Mouse (Mus musculus): ENCODE data around the gene Rbfox1.
A peak's percentile ranks its signal among the peaks of the same experiment; 100 is the strongest.

Gene Rbfox1

DNA sequence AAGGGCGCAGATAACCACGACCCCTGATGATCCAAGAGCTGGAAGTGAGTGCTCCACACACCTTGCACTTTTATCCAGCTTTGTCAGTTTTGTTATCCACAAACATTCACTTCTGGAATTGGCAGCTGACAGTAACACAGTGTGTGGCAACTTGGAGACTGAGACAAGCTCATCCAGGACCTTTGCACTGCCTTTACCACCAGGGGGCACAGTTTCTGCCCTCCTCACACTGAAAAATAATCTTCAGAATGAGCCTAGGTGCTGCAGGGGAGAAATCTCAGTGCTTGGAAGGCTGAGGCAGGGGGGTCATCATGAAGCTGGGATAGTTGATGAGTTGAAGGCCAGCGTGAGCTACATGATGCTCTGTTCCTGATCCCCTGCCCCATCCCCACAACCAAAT, 570.2 kb downstream of the Rbfox1 start:
- DNase-seq (ENCODE audit: low read depth, low spot score), result no peak

DNA sequence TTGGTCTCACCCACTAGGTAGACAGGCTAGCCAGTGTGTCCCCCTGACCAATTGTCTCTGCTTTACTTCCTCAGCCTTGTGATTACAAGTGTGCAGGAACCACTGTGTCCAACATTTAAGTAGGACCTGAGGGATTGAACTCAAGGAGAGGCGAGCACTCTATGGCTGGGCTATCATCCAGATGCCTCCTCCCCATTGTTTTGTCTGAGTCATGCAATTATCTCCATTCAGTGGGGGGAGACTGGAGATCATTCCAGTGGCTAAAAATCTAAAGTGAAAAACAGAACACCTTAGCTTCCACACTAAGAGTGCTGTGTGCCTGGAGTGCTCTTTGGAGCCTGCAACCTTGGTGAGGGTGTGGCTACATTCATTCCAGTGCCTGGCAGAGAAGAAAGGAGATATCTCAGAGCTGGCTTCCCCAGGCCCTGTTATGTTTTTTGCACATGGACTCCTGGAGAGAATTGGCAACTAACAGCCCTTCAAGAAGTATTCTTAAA, 594.0 kb downstream of the Rbfox1 start:
- DNase-seq (ENCODE audit: low read depth, low spot score), result no peak

DNA sequence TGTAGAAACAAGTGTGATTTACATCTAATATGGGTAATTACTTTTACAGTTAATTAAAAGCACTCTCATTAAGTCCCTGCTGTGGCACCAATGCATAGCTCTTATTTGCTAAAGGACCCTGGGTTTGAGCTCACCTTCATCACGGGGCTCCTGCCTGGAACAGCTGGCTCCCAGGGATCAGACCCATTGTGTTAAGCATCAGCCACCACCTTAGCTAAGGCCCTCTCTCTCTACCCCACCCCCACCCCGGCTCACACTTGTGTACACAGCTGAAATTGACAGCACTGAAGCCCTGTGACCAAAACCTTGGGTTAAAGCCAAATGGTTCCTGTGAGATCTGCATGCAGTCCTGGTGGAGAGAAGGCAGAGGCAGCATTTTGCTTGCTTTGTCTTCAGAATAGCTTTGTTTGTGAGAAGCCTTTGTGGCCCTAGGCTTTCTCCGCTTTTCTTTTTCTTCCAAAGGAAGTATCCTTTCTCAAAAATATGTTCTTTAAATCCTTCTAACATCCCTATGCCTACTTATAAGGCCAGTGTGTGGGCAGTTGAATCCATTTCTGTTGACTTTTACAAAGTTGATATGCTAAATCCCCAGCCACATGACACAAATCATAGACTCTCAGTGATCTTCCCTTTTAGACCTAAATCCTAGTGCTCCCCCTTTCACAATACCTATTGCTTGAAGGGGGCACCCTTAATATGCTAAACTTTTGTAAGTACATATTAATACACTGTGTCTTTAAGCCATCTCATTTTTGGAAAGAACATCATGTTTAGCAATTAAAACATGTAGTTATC, 594.7 kb downstream of the Rbfox1 start:
- DNase-seq (ENCODE audit: low read depth, low spot score), result peak; percentile 2

DNA sequence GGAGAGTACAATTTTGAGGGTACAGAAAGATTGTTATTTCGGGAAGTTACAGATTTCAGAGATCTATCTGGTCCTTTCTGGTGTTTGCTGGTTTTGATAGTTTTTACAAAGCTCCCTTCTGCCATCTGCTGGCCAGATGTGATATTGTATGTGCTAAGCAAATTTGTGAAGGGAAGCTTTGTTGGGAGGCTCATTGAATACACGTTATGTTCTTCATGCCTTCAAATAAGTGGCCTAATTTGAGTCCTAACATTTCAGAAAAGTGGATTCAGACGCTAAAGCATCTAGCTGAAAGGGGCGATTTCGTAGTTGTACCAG, 595.2 kb downstream of the Rbfox1 start:
- DNase-seq (ENCODE audit: low read depth, low spot score), result peak; percentile 21

DNA sequence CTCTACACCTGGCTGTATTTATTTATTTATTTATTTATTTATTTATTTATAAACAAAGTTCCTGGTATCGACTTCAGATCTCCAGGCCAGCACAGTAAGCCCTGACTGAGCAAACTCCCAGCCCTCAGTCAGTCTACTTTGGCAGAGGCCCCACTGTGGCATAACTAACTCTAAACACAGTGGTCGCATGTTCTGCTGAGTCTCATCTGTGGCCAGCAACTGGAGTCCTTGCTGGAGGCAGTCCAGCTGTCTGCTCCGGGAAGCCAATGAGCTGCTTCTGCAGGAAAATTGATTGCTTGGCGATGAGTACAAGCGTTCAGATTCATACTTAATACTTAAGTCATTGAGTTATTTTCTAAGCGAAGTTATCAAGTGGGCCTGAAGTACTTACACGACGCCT, 598.5 kb downstream of the Rbfox1 start:
- no peak for DNase-seq (ENCODE audit: low read depth, low spot score)

DNA sequence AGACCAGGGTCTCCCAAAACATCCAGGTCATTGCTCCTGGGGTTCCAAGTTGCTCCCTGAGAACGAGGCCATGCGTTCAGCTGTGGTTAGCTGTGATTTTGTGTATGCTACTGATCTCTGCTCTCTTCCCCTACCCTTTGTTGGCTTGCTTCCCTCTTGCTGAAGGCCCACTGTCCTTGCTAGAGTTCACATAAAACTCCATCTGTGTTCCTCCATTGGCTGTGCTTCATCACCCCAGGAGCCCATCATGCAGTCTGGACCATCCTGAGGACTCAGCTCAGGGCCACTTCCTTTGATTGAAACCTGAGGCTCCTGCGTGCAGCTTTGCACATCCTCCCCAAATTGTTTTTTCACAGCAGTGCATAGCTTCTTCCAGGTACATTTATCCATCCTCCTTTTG, 600.5 kb downstream of the Rbfox1 start:
- DNase-seq (ENCODE audit: low read depth, low spot score), result no peak

DNA sequence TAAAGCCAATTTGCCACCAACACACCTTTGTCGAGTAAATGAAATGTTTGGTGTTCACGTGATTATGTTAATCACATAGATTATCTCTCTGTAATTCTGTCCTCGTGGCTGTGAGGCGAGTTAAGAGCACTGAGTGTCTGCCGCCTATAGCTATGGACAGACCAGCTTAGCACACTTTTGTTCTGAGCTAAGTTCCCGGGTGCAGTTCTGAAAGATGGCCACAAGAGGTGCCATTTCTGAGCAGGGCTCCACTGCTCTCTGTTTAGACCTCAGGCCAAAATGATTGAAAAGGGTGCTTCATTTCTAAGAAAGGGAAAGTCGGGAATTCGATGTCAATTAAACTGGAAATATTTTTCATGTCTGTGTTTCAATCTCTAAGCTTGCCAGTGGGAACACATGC, 617.1 kb downstream of the Rbfox1 start:
- DNase-seq (ENCODE audit: low read depth, low spot score), result no peak

DNA sequence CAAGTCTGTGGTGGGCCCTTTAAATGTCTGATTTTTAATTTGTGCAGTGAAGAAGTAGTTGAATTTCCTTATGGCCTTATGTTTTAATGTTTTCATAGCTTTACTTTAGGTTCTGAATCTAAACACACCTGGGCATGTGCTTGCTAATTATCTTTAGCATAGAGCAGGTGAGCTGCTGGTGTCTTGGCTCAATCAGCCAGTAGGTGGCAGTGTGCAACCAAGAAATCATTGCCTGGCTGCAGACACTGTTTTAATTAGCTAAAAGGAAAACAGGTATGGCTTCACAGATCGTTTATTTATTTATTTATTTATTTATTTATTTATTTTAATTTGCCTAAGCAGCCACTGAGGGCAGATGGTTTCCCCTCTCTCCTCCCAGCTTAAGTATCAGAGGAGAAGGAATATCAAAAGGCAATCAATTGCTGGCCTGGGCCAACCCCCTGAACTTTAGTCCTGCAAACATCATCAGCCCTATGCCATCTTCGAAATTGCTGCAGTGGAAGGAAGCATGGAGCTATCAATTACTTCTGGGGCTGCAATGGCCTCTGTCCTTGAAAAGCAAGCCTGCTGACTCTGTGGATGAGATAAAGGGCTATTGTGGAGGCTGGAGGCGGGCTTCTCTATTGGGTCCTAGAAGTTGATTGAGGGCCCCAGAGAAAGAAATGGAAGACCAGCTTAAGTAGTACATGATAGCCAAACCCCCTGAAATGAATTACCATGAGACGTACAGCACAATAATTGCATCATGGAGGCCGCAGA, 618.6 kb downstream of the Rbfox1 start:
- peak; percentile 2 for DNase-seq (ENCODE audit: low read depth, low spot score)

DNA sequence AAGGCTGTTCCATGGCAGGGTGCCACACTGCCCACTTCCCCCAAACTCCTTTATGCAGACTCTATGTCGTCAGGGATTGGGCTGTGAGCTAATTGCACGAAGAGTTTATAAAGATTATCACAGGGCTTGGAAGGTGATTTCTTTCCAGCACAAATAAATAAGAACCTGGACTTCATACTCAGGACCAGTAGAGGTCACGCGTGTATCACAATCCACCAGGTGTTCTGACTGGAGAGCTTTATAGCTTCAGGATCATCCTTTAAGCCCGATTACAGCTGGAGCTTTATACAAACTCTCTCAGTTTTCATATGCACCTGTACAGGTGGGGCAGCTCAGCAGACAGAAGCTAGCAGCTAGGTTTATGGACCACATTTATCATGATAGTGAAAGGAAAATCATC, 623.8 kb downstream of the Rbfox1 start:
- DNase-seq (ENCODE audit: low read depth, low spot score), result no peak

DNA sequence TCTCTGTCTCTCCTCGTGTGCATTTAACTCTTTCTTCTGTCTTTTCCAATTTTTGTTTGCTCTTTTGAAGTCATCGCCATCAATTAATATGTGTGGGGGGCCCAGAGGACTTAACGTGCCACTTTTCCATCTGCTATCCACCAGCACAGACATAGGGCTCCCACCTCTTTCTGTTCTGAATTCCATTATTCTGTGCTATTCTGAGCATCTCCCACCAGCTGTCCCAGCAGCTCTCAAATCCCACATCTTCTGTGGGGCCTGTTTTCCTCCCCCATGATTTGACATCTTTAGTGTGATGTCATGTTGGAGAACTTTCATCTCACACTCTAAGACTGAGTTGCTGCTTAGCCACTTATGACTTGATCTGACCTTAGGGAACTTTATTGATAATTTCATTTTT, 634.3 kb downstream of the Rbfox1 start:
- no peak for DNase-seq (ENCODE audit: low read depth, low spot score)

DNA sequence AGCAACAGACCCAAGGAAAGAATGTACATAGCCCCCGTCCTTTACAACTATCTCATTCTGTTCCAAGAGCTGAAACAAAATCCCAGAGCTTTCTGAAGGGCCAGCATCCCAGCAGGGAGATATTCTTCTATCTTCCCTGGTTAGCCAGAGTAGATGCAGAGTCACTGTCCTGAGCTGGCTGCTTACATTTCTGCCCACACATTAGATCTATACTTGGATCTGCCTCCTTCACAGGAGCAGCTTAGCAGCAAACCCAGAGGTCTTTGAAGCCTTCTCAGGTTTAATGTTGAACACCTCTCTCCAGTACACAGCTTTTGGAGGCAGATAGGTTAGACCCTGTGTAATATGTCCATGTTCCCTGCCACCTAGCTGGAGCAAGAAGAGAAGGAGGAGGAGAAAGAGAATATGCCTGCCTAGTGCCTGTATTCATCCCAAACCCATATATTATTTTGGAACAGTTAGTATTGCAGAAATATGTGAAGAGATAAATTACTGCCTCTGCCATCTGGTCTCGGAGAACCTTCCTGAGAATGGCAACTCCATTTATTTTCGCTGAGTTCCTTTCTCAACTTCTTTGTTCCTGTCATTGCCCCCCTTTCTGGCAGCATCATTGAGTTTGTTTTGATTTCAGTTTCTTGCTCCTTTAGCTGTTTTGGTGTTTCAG, 640.5 kb downstream of the Rbfox1 start:
- DNase-seq (ENCODE audit: low read depth, low spot score), result no peak

DNA sequence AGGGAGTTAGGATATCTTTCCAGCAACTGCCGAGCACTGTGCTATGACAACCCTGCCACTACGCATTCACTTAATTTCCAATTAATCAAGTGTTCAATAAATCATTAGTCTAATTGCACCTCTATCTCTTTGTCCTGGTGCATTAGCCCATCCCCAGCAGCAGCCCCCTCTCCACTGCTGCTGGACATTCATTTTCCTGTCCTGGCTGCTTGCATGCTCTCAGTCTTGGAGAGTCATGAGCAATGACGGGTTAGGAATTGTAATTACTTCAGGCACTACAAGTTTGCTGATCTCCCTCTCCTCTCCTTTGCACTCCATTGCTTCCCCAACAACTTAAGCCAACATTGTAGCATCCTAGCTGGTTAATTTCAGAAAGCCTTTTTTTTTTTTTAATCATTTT, 646.3 kb downstream of the Rbfox1 start:
- no peak for DNase-seq (ENCODE audit: low read depth, low spot score)

DNA sequence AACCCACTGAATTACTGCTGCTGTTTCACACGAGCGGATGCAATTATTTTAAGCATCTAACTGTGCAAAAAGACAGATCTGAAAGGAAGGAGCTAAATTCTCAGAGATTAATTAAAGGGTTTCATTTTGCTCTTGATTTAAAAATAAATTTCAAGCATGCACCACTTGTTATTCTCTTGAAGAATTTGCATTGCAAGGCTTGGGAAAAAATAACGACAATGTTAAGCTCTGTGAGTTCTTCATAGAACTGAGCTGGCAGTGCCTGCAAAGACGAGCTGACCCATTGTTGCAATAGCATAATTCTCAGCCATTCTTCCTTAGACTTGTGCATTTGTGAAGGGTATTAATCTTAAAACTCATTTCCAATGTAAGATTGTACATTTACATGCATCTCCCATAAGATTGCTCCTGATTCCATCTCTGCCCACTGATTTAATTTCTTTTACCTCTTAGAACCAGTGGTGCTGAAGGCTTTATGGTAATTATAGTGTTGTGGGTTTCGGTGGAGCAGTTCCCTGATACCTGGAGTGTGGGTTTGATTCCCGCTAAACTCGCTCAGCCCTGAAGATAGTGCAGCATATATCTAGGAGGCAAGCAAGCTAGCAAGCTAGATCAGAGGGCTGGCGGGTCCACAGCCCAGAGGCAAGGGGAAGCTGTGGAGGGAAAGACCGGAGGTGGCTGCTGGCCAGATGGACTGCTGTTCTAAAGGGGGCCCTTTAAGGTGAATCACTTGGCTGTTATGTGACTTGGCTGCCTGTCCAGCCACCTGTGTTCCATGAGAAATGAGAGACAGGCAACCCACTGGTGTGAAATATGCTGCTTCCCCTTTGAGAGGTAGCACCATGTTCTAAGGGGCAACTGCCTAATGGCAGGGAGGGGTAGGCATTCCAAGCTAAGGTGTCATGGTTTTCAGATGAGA, 647.2 kb downstream of the Rbfox1 start:
- no peak for DNase-seq (ENCODE audit: low read depth, low spot score)

DNA sequence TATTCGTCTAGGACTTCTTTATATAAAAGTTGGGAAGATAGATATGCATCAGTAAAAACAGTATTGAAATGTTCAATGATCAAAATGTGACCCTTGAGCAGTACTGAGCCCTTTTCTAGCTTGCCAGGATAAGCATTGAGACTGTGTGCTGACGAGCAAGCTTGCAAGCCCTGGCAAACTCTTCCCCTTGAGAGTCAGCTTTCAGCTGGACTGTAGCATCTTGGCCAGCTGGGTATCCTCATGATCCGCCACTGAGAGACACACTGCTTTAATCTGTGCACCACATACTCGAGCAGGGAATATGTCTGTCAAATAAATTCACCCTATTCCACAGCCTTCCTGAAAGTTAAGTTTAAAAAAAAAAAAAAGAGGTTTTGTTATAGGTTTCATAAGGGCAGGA, 670.6 kb downstream of the Rbfox1 start:
- DNase-seq (ENCODE audit: low read depth, low spot score), result no peak

DNA sequence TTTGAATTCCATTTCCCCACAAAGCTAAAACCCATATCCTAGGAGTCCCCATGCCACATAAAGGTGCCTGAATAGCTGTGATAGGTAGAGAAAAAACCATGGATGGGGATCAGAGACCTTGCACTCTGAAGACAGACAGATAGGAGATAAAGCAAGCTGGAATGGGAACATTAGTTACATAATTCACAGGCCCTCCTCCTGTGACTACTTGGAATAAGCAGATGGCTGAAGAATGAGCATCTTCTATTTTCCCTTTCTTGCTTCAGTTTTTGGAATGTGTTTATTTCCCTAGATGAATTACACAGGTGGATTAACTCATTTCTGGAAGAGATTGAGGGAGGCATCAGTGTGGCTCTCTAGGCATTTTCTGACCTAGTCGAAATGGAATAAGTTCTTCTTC, 672.6 kb downstream of the Rbfox1 start:
- DNase-seq (ENCODE audit: low read depth, low spot score), result no peak

DNA sequence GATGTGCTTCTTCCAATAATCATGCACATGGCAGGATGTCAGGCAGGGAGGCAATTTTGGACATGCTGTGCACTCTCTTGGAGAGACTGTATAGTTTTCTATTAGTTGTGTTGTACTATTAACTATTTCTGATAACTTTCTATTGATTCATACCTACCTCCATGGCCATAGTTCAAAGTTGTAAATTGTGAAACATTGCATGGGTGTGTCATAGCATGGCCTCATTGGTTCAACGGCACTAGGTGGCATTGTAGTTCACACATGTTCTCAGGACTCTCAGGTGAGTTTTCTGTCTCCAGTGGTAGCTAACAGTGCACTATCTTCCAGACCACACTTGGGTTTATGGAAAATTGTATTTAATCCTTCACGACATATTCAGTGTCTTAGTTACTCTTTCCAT, 699.5 kb downstream of the Rbfox1 start:
- no peak for DNase-seq (ENCODE audit: low read depth, low spot score)

DNA sequence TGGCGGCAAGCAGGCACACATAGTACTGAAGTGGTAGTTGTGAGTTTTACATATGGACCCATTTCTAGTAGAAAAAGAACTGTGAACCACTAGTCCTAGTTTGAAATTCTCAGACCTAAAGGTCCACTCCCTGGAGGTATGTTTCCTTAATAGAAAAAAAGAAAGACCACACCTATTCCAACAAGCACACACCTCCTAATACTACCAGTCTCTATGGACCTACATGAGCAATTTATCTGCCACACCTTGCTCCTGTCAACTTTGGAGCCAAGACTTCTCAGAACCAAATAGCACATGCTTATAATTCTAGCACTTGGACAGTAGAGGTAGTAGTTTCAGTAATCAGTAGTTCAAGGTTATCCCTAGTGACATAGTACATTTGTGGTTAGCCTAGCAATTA, 700.0 kb downstream of the Rbfox1 start:
- DNase-seq (ENCODE audit: low read depth, low spot score), result no peak

DNA sequence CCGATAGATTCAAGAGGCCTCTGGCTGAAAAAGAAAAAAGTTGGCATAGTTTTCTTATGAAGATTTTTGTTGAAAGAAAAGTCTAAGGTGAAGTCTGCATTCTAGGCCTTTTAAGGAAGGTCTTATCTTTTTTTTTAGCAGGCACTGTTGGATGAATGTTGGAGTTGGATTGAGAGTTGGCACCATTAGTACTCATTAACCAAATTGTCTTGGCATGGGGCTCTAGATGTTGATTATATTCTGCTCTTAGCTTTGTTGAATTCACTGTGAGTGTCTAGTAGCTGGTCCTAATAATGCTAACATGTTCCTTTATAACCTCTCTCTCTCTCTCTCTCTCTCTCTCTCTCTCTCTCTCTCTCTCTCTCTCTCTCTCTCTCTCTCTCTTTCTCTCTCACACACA, 731.4 kb downstream of the Rbfox1 start:
- DNase-seq (ENCODE audit: low read depth, low spot score), result no peak

DNA sequence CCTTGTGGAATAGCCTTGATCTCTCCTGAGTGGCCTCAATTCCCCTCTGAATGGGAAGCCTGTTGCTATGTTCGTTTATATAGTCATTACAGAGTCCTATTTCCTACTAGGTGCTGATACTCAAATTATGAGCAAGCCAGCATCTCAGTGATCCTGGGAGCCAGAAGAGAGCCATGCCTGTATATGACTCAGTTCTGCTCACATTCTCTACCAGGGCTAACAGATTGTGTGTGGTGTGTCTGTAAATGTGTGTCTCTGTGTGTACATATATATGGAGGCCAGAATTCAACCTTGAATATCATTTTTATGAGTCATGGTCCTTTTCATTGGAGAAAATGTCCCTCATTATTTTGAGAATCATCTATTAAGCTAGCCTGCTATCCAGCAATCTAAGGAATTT, 755.2 kb downstream of the Rbfox1 start:
- DNase-seq (ENCODE audit: low read depth, low spot score), result no peak

DNA sequence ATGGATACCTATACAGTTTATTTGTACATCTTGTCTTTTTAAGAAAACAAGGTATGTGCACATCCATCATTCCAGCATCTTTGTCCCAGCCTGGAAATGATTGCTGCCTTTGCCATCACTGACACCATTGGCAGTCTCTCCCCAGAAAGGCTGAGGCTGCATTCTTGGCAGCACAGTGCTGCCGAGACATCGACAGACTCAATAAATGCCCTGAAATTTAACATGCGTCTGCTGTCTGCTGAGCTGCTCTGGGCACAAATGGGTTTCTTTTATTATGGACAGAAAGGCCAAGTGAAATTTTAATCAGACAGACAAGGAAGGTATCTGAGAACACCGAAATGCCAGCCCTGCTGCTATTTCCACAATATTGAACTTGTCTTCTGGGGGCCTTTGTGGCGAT, 761.8 kb downstream of the Rbfox1 start:
- no peak for DNase-seq (ENCODE audit: low read depth, low spot score)

DNA sequence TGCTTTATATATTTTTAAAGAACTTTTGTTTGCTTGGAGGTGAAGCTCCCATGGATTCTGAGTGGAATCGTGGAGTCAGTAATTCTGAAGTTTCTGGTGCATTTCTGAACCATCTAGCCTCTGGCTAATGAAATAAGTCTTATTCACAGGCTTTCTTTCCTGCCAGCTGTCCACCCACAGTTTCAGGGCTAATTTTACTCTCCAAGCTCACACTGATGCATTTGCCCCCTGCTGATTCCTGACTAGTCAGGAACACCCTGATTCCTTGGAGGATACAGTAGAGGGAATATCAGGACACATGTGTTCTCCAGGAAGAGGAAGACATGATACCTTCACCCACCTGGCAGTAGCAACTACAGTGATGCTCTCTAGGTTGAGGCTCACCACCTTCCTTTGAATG, 763.6 kb downstream of the Rbfox1 start:
- DNase-seq (ENCODE audit: low read depth, low spot score), result no peak

DNA sequence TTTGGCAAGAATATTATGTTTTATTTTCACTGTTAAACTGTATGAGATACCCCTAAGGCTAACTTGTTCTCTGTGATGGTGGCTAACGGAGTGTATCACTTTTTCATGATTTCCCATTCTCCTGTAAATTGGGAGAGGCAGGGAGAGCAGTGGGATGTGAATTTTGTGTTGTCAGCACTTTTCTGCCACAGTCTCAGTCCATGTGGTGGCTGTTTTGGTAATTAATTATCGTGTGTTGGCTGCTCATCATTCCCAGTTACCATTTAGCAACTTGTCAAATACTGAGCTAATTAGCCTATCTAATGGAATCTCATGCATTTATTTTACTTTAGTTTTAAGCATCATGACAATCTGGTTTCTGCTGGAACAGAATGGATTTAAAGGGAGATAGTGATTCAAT, 773.4 kb downstream of the Rbfox1 start:
- DNase-seq (ENCODE audit: low read depth, low spot score), result no peak
